Mouse (Mus musculus) G1E (cell line): ENCODE measurements around the gene Zbtb32.

Experiments used
- CTCF ChIP-seq: IDR thresholded peaks from 2 replicates; pipeline ENCODE4 v1.5.1; 2012; ENCODE audit warnings: low read depth, low read length, inconsistent platforms, mixed read lengths
- GATA1 ChIP-seq: IDR thresholded peaks from 2 replicates; pipeline ENCODE4 v1.6.1; 2012; ENCODE audit warnings: borderline replicate concordance, low read length, inconsistent platforms, mixed read lengths
- GATA2 ChIP-seq: IDR thresholded peaks from 2 replicates; pipeline ENCODE4 v1.6.1; 2012; ENCODE audit warnings: low read depth, low read length, inconsistent platforms, borderline replicate concordance
- POLR2AphosphoS5 ChIP-seq: IDR thresholded peaks from 2 replicates; pipeline ENCODE4 v1.6.1; 2012; ENCODE audit warnings: low read depth, low read length, inconsistent platforms; ENCODE audit not compliant: insufficient replicate concordance

DNA sequence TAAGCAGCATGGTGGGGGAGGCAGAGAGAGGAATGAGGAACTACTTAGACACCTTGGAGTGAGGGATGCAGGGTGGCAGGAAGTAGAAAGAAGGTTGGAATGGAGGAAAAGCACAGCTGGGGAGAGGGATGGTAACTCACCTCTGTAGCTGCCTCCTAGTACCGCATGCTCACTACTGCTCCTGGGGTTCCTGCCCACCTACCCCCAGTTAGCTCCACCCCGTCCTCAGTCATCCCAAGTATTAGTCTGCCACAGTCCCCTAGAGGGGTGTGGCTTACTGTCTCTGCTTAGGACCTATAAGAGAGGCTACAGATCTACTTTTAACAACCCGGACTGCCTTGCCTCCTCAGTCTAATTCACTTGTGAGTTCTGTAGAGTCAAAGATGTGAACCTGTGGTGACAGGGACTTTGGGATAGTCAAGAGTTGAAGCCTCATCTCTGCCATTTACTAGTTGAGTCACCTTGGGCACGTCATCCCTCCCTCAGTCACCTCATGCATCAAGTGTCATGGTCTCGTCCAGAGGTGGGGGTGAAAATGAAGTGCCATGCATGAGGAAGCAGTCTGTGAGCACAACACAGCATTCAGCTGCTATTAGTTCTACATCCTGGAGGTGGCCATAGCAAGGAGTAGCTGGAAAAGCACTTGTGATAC lies 5.8 kb downstream of the Zbtb32 start:
- TF ChIP-seq GATA1 = no peak
- TF ChIP-seq CTCF = no peak
- no peak for TF ChIP-seq POLR2AphosphoS5
- no peak for TF ChIP-seq GATA2
